Mouse (Mus musculus) thymus, postnatal 4 days (tissue): ENCODE results near the gene Tmbim6.

Experiments
- DNase-seq: peaks from one replicate; pipeline ENCODE4 v3.0.0; 2021

Gene Tmbim6

DNA sequence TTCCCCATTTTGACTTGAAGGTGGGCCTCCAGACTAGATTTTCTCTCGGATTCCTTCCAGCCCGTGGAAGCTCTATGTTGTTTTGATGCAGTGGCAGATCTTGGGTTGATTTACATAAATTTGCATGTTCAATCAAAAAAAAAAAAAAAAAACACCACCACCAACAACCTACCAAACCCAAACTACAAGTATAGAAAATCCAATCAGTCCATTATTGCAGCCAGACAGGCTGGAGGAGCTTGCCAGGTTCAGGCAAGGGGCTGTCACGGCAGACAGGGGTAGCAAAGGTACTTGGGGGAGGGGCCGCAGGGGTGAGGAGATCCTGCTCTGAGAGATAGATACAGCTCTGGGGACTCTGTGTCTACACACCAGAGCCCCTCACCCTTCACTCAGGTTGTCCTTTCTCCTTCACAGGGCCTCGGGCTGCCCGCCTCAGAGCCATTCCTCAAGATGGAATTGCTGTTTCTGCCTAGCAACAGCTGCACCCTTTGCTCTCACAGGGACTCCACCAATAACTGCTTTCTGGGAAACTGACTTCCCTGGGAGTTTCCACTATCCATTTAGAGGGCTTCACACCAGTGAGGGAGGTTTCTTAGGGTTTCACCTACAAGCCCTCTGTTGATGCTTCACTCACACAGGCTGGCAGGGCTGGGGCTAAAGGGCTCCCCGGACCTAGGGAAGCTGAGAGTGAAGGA, 62.0 kb downstream of the Tmbim6 start:
- no peak for DNase-seq

DNA sequence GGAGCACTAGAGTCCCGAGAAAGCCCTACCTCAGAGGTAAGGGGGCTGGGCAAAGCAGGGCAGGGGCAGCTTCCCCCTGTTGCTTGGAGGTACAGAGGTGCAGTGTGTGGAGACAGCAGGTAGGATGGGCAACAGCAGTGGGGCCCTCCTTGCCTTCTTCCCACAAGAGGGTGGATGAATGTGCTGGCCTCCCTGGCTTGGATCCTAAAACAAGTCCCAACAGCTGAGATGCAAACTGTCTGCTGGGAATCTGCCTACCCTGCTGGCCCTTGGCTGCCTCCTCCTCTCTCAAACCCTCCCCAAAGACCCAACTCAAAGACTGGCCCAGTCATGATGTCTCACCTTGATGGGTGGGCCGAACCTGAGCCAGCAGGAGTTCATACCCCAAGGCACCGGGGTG, 62.7 kb downstream of the Tmbim6 start:
- no peak for DNase-seq

DNA sequence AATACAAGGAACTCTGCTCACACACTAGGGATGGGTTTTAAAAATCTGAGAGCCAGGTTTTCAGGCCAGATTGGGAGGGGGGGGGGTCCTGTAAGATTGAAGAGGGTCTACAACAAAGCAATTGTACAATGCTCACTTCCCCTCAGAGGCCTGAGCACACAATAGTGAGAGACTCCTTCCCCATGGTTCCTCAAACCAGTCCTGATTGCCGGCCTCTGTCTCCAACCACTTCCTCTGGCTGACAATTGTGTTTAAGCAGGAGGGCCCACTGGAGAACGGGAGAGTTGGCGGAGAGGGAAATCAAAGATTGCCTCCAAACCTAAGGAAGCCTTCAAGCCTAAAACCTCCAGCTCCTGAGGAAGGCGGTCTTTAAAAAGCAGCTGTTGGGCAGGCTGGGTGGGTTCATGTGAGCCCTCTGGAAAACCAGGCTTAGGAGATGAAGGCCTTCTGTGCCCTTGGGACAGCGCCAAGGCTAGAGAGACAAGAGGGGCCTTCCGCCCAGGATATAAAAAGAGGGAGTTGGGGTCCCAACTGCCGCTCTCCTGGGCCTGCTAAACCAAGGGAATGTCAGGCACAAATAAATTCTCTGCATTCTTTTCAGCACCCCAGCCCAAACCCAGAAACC, 63.8 kb downstream of the Tmbim6 start:
- no peak for DNase-seq

DNA sequence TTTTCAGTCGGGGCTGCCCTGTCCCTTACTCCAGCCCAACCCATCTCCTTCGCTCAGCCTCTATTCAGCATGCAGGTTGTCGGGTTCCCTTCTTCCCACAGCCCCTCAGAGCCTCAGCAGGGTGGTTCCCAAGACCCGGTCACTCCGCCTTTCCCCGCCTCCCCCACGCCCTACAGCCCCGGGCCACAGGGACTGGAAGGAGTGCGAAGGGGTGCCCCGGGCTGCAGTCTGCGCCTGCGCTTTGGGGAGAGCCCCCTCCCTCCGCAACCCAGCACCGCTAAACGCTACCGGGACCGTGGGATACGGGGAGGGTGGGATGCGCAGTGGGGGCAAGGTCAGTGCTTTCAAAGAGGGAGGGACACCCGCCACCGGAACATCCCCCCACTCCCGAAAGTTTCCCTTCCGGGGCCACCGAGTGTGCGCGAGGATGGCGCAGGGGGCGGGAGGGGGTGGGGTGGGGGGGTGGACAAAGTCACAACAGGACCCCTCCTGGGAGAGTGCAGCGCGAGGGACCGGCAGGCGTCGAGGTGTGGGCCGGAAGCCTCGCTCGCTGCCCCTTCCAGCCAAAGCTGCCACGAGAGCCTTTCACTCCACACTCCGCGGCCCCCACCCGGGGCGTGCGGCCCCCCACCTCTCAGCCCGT, 64.4 kb downstream of the Tmbim6 start:
- DNase-seq, result peak; percentile 75

DNA sequence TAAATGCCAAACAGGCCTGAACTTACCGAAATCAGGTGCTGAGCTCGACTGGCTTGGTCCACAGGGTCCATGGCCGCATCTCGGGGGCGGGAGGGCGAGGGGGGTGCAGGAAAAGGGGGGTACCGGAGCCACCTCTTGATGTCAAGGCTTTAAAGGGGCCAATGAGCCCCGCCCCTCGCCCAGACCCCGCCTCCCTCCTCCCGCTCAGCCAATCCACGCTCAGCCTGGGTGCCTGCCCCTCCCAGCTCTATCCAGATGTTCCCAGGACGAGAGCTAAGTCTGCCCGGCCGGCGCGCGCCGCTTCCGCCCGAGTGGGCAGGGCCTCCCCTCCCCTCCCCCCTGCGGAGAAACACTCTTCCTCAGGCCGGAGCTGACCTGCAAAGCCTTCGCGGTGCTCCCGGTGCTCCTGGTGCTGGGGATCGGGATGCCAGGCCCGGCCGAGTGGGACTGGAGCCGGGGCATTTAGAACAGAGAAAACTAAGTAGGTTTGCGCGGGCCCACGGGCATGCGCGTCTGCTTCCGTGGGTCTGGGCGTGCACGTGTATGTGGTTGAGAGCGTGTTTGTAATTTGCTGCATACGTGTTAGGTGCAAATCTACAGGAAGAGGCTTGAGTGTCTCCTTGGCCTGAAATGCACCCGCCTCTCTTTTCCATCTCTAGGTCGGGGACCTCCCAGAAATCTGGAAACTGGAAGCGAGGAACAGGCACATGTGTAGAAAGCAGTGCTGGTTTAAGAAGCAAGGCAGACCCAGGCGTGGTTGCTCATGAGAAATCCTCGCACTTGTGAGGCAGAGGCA, 65.1 kb downstream of the Tmbim6 start, which contains the start of gene Nckap5l:
Gene Nckap5l, minus strand, starts transcription at position 143 of the 796 bp plus-strand sequence.
- peak; percentile 95 for DNase-seq
